Mouse (Mus musculus) embryonic fibroblast, embryonic 13.5 days (primary cell): ENCODE results near the gene Azin2.

ENCODE experiments used
- CTCF ChIP-seq: IDR thresholded peaks from 2 replicates; pipeline ENCODE4 v1.5.1; 2011; ENCODE audit warnings: mild to moderate bottlenecking, control low read depth, low read length, moderate library complexity, borderline replicate concordance; ENCODE audit not compliant: insufficient read depth
- POLR2A ChIP-seq: IDR thresholded peaks from 2 replicates; pipeline ENCODE4 v1.6.1; 2011; ENCODE audit warnings: low read depth, mild to moderate bottlenecking, control low read depth, low read length, moderate library complexity

DNA sequence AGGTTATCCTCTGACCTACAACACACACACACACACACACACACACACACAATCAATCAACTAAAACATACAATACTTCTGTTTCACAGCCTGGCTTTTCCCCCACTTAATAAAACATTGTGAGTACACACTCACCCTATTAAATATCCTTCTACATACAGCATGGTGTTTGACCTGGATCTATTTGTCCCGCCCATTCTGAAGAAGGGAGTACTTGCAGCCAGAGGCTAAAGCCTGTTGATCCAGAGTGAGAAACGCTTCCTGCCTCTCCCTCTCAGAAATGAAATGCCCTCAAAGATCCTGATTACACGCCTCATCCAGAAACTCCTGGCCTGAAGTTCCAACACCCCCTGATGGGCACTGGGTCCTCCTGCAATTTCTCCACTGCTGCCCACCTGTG, 45.1 kb downstream of the Azin2 start:
- TF ChIP-seq POLR2A (no peak), CTCF (no peak)
